Mouse (Mus musculus) right cerebral cortex, adult 18-20 months (tissue): ENCODE data around the gene Trarg1.
"Not testable (repeated sequence)": the region's sequence is repeated elsewhere in the genome, so short reads cannot be mapped to it uniquely, and the experiment has no call there.

Experiments used
- DNase-seq: peaks from one replicate; pipeline ENCODE4 v3.0.0; 2022; ENCODE audit warnings: mixed read lengths

Gene Trarg1

DNA sequence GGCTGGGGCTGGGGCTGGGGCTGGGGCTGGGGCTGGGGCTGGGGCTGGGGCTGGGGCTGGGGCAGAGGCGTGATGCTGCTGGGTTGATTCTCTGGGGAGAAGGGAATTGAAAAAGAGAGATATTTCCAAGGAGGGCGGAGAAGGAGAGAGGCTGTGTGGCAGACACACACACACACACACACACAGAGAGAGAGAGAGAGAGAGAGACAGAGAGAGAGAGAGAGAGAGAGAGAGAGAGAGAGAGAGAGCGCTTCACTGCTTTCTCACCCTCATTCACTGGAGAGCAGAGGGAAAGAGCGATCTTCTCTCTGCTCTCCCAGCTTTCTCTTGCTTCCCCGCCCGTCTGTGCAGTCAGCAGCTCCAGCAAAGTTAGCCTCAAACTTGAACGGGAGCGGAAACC lies at the start of gene Trarg1:
Trarg1 (plus strand) TSS at position 301 of the 400 bp plus-strand sequence.
- DNase-seq: not testable (repeated sequence)

GRCm38 (mm10) chr11:76630023-76630422 lies 49.6 kb upstream of the Trarg1 start:
- DNase-seq: no peak

- no peak for DNase-seq
Observed at GRCm38 (mm10) chr11:76630487-76630886, 49.1 kb upstream of the Trarg1 start.

GRCm38 (mm10) chr11:76639269-76639985 lies 40.2 kb upstream of the Trarg1 start:
- DNase-seq: no peak

- no peak for DNase-seq
Observed at GRCm38 (mm10) chr11:76640231-76640630, 39.4 kb upstream of the Trarg1 start.

DNA sequence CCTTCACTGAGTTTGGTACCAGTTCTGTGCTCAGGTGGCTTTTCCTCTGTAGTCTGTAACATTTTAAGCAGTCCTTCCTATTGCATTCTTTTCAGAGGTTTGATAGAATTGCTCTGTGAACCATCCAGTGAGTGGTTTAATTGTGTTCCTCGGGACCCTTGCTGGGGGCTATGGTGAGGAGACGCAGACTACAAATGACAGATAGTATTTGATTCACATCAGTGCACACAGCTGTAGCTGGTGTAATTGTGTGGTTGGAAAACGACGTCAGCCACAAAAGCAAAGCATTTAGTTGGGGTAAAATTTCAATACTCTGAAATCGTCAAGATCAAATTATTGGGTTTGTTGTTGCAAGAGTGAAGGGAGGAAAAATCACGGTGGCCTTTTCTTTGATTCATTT lies 35.4 kb upstream of the Trarg1 start:
- no peak for DNase-seq

DNA sequence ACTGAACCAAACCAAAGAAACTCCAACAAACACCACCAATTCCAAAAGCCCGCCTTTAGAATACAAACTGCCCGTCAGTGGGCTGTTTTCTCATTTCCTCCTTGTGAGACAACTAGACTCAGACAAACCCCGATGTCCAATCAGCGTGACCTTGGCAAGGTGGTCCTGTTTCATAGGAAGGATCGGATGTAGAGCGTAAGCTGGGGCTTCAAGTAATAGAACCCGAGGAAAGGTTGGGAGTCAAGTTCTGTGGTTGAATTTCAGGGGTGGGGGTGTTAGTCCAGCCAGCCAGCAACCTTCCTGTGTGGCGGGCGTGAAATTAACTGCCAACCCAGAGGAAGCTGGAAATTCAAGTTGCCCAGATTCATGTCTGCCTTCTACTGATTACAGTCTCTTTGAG lies 34.6 kb upstream of the Trarg1 start:
- no peak for DNase-seq

DNA sequence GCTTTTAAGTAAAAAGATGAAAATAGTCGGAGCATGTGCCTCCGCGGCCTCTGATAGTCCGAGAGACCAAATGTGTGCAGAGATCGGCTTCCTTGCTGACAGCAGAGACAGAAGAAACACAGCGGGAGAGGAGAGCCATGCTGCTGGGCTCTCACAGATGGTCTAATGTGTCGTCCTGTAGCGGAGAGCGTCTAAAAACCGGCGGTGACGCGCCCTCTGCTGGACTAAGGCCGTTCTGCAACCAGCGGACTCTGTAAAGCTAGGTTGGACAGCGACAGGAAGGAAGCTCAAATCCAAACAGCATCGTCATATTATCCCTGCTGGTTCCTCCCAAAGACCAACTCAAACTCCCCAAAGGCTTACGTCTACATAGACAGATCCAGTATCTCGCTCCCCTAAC lies 33.7 kb upstream of the Trarg1 start:
- DNase-seq: peak; percentile 91

DNA sequence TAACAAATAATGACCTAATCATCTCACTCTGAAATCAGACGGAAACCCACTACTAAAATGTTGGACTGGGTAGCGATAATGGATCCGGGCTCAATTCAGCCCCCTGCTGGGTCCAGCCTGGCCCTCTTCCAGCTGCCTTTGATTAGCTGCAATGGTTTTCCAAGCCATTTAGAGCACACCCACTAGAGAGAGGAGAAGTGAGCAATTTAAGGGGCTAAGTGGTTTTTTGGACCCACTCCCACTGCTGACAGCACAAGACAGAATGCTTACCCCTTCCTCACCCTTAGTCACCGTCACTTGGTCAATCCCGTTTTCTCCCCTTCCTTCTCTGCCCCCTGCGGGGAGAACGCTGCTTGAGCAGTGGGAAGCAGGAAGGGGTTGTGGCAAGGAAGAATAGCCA lies 32.5 kb upstream of the Trarg1 start:
- DNase-seq: no peak

DNA sequence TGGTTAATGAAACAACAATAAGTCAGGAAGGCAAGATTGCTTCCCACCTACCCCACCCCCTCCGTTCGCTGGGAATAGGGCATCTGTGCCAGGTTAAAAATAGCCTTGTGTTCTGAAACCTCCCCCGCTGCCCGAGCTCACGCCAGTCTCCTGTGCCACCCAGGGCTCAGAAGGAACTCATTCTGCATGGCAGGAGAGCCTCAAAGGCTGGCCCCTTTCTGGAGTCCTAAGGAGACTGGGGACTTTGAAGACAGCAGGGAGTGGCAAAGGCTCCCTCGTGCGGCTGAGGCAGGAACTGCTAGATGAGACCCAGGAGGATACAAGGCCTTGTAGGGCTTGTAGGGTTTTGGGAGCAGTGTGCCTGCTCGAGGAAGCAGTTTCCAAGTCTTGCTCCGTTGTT lies 32.1 kb upstream of the Trarg1 start:
- peak; percentile 83 for DNase-seq

DNA sequence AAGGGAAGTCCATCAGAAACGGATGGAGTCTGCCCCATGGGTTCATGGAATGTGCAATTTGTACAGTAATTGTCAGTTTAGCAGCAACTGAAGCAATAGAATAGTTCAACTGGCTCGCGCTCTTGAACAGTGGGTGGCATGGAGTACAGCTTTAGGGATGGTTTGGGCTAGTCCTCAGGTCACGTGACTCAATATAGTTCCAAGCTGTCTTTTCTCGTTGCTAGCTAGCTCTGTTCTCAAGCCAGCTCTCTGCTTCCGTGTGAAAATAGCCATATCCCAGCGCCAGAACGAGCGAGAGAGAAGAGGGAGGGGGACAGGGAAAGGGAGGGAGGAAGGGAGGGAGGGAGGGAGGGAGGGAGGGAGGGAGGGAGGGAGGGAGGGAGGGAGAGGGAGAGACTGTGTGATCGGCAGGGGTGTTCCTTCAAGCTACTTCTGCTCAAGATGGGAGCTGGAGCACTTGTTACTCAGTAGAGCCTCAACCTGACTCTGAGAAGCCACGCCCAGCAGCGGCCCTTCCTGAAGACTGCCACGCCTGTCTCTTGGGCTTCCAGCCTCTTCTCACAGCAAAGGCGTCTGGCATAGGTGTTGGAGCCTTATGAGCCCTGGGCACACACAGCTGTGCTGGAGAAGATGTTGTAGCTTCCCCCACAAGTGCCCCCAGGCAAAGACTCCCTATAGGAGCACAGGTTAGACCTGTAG lies 28.6 kb upstream of the Trarg1 start:
- DNase-seq: no peak

GRCm38 (mm10) chr11:76652838-76653334 lies 26.7 kb upstream of the Trarg1 start:
- no peak for DNase-seq

DNA sequence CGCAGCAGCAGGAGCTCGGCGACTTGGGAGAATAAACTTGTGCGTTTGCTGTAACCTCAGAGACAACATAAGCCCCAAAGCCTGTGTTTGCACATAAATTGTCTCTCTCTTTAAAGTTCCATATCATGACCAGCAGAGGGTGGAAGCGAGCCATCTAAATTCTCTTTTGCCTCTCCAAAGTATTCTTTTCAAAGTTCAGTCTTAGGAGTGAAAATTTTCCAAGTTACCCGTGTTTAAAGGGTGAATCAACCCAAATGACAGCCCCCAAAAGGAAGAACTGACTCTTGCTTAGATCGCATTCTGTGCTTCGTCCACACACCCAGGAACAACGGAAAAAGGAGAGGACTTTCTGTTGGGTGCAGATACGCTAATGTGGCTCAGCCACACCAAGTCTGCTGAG lies 24.5 kb upstream of the Trarg1 start:
- DNase-seq: peak; percentile 55

- no peak for DNase-seq
Observed at GRCm38 (mm10) chr11:76657450-76657970, 22.1 kb upstream of the Trarg1 start.

DNA sequence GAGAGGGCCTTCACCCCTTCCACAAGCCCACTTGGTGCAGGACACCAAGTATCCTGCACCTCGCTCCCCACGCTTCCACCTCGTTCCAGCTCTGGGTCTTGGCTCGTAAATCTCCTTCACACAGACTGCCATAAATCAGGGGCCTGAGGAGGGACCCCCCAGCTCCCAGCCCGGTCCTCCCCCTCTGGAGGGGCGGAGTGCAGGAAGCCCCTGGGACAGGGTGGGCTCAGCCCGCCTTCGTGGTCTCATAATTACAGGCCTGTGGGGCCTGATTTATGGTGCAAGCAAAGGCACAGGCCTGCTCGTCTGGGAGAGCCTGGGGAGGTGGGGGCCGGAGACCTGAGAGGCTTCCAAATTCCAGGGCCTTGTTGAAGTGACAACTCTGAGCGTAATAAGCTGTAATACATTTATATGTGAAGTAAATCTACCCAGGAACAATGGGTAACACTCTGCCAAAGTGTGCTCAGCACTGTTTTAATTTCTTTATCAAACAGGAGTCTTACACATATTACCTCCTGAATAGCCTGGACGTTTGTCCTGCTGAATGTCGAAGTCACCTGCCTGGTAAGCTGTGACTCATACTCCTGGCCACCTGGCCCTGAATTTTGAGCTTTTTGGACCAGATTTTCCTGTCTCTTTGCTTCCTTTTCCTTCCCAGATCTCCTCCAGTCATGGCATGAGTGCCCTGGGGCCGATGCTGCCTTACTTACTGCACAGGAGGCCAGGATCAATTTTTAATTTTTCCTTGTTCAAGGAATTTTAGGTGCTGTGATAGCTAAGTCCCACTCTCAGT lies 20.3 kb upstream of the Trarg1 start:
- DNase-seq: no peak

- DNase-seq: no peak
Observed at GRCm38 (mm10) chr11:76661790-76662468, 17.7 kb upstream of the Trarg1 start.

GRCm38 (mm10) chr11:76666002-76666649 lies 13.5 kb upstream of the Trarg1 start:
- no peak for DNase-seq

- DNase-seq: no peak
Observed at GRCm38 (mm10) chr11:76667807-76668206, 11.8 kb upstream of the Trarg1 start.

- no peak for DNase-seq
Observed at GRCm38 (mm10) chr11:76671871-76672475, 7.6 kb upstream of the Trarg1 start, which contains the start of gene Bhlha9. Gene Bhlha9, plus strand, starts transcription at chr11:76672470.

DNA sequence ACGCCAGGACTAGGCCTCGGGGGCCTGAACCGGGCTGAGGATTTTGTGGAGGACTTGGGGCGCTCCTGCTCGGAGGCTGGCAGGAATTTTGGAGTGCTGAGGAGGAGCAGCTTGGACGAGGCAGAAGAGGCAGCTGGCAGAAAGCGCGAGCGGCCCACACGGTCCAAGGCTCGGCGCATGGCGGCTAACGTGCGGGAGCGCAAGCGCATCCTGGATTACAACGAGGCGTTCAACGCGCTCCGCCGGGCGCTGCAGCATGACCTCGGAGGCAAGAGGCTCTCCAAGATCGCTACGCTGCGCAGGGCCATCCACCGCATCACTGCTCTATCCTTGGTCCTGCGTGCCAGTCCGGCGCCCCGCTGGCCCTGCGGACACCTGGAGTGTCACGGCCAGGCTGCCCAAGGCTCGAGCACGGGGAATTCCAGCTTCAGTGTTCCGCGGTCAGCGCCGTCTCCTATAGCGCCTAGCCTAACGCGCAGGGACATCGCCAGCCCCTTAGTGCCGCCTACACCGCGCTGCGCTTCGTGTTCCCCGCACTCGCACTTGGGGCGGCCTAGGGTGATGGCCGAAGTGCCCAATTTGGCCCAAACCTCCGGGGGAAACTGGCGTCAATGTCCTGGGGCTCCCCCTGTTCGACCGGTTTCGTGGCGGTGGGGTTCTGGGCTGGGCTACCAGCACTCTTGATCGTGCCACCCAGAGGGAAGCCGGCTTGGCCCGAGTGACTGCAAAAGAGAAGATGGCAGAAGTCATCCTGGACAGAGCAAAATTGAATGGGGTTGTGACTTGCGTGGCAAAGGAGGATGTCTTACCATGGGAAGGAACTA lies 6.8 kb upstream of the Trarg1 start:
- peak; percentile 73 for DNase-seq

DNA sequence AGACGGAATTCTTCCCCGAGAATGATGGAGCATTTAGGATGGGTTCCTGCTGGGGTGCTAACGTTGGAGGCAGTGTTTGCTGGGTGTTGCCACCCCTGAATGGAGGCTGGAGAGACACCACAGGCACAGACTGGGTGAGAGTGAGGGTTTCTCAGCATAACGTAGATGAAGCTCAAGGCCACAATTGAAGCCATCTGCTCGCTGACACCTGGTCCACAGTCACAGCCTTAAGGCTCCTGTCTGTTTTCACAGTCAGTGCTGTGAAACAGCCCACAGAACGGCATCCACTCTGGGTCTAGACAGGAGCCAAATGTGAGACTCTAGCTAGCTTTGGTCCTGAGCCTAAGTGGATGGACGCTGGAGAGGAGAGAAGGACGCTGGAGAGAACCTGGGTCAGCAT lies 5.4 kb upstream of the Trarg1 start:
- DNase-seq: no peak
